Mouse (Mus musculus) frontal cortex, adult 2 months (tissue): ENCODE results near the gene Sbds. TPM values are rescaled to one million over a fixed set of nuclear protein-coding genes. Genes with fewer than 3 reads are reported as not detected.
"Not testable (repeated sequence)": the region's sequence is repeated elsewhere in the genome, so short reads cannot be mapped to it uniquely, and the experiment has no call there.

Experiments used
- DNase-seq, 2 experiments: peaks; one replicate each; pipeline ENCODE4 v3.0.0; 2022; ENCODE audit warnings: low spot score in 1 of 2; ENCODE audit errors: extremely low spot score in 1 of 2
- polyA plus RNA-seq: library from polyadenylated mRNA; depleted of rRNA; stranded (reverse); fragments of >200 nt; gene quantifications from 2 replicates; pipeline ENCODE4 v1.2.3, GENCODE M21; 2012

Gene Sbds
- polyA plus RNA-seq, 1 experiment = 93.8 TPM

DNA sequence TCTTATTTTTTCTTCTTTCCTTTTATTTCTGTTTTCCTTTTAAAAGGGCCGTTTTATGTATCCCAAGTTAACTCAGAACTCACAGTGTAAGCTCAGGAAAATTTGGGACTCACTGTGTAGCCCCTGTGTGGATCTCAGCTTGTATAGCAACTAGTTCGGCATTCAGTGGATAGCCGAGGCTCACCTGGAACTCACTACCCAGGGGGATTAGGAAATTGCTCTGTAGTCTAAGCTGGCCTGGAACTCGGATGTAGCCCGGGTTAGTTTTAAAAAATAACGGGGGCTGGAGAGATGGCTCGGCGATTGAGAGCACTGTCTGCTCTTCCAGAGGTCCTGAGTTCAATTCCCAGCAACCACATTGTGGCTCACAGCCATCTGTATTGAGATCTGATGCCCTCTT is 2.0 kb upstream of the Sbds start:
- DNase-seq = no peak

DNA sequence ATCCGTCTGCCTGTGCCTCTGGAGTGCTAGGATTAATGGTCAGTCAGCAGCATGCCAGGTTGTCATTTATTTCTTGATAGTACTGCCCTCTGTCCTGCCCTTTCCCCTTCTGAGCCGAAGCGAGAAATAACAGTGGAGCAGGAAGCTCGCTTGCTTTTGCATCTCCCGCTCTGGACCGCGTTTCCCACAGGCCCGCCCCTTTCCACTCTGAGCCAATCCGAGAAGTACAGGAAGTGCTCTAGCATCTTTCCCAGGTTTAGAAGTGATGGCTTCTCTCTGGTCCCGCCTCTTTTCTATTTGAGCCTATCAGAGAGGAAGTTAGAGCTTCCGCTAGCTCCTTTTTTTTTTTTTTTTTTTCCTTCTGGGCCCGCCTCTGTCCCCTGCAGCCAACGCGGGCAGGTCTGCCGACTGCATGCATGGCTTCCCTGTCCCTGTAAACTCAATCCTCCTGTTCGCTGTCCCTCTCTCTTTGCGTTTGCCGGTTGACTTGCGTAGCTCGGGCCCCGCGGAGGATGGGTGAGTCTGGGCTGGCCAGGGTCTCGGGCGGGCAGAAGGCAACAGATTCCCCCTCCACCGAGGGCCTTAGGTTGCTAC is 1.4 kb upstream of the Sbds start:
- peak; percentile 94 to 96 for DNase-seq

DNA sequence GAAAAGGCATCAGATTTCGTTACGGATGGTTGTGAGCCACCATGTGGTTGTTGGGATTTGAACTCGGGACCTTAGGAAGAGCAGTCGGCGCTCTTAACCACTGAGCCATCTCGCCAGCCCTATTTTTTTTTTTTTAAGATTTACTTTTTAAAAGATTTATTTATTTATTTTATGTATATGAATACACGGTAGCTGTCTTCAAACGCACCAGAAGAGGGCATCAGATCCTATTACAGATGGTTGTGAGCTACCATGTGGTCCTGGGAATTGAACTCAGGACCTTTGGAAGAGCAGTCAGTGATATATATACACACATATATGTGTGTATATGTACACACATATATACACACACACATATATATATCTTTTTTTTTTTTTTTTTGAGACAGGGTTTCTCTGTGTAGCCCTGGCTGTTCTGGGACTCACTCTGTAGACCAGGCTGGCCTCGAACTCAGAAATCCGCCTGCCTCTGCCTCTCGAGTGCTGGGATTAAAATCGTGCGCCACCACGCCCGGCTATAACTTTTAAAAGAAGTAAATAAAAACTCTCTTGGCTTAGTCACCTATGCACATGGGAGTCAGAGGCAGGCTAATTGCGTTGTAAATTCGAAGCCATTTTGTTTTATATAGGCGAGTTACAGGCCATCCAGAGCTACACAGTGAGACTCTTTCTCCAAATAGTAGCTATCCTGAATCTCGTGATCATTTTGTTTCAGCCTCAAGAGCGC is 632 bp upstream of the Sbds start:
- DNase-seq = not testable (repeated sequence)

DNA sequence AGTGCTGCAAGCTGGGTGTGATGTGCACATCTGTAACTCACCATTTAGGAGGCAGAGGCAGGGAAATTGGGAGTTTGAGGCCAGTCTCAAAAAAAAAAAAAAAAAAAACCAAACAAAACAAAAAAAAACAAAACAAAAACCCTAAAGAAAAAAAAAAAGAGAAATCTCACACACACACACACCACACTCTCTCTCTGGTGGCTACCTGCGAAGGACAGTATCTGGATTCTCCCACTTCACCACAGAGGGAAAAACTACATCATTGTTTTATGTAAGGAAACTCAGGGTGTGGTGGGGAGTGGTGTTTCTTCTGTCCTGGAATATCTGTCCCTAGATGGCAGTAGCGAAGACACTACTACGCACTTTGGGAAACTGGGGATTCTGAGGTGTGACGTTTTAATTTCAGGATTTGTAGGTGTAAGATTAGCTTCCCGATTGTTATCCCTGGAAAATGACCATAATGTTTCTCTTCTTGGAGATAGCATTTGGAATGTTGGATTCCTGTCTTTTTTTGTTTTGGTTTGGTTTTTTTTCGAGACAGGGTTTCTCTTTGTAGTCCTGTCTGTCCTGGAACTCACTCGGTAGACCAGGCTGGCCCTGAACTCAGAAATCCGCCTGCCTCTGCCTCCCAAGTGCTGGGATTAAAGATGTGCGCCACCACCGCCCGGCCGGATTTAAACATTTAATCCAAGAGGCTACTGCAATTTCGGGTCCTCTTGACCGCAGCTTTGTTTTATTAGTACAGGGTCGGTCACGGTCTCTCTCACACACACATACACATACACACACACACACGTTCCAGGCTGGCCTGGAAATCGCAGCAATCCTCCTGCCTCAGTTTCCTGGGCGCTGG is 940 bp downstream of the Sbds start:
- DNase-seq = peak; percentile 38 to 55

GRCm38 (mm10) chr5:130247823-130248222 is 7.5 kb downstream of the Sbds start:
- DNase-seq = no peak

- no peak for DNase-seq
These were observed 13.9 kb downstream of the Sbds start for GRCm38 (mm10) chr5:130241426-130241825.

GRCm38 (mm10) chr5:130239856-130240255 is 15.5 kb downstream of the Sbds start:
- DNase-seq = no peak

GRCm38 (mm10) chr5:130239236-130239635 is 16.1 kb downstream of the Sbds start:
- no peak for DNase-seq

DNA sequence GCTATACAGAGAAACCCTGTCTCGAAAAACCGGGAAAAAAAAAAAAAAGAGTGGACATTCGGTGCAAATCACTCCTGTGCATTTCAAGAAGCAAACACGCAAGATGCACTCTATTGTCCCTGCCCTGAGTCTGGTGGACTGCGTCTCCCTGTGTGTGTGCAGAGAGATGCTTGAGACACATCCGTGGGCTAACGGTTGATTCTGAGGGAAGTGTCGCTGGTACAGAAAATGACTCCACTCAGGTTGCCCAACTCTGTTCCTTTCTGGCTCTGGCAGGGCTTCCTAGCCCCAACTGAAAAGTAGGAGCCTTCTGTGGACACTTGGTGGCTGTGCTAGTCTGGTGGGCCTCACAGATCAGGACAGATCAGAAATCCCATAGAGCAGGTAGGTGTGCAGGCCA is 19.0 kb downstream of the Sbds start:
- DNase-seq = no peak

DNA sequence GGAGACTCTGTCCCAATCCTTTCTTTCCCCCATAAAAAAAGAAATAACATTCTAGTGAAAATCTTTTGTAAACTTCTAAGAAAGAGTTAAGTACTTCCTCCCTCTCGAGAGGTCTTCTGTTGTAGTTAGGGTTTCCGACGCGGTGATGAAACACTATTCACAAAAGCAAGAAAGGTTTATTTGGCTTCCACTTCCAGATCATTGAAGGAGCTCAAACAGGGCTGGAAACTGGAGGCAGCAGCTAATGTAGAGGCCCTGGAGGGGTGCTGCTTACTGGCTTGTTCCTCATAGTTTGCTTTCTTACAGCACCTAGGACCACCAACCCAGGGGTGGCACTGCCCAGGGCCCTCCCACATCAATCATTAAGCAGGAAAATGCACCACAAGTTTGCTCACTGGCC is 27.2 kb downstream of the Sbds start:
- DNase-seq = no peak

DNA sequence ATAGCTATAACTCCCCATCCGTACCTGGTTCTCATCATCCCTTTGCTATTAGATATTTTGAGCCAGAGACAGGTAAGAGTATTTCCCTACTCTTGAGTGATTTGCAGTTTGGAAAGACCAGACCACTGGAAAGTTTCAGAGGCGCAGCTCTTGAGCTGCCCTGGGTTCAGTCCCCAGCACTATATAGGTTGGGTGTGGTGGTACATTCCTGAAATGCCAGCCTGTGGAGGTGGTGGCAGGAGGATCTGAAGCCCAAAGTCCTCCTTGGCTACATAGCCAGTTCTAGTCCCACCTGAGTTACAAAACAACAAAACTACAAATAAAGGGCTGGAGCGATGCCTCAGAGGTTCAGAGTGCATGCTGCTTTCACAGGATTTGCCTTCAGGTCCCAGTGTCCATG is 28.5 kb downstream of the Sbds start:
- DNase-seq = no peak

- DNase-seq = peak; percentile 77 to 95
These were observed 33.0 kb downstream of the Sbds start for GRCm38 (mm10) chr5:130222146-130223004.

DNA sequence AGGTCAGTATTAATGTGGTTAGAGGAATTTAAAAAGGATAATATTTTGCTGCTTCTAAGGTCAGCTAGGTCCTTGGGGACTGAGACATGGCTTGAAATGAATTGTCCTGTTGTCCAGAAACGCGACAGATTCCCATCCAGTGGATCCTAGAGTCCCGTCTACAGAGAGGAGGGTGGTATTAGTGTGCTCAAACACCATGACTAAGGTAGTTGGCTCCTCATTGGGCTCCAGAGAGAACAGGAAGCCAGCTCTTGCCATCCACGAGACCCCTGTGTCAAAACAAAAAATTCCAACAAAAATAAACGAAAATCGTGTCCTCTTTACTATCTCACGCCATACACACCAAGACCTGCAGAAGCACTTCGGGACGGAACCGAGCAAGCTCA is 33.6 kb downstream of the Sbds start:
- no peak for DNase-seq

- no peak for DNase-seq
These were observed 34.0 kb downstream of the Sbds start for GRCm38 (mm10) chr5:130221316-130221715.

GRCm38 (mm10) chr5:130218336-130218735 is 37.0 kb downstream of the Sbds start:
- no peak for DNase-seq

- no peak for DNase-seq
These were observed 37.9 kb downstream of the Sbds start for GRCm38 (mm10) chr5:130217406-130217805.

GRCm38 (mm10) chr5:130216781-130217180 is 38.5 kb downstream of the Sbds start, which contains the start of gene Tmem248:
Gene Tmem248, plus strand, starts transcription at chr5:130217081.
- DNase-seq = no peak

DNA sequence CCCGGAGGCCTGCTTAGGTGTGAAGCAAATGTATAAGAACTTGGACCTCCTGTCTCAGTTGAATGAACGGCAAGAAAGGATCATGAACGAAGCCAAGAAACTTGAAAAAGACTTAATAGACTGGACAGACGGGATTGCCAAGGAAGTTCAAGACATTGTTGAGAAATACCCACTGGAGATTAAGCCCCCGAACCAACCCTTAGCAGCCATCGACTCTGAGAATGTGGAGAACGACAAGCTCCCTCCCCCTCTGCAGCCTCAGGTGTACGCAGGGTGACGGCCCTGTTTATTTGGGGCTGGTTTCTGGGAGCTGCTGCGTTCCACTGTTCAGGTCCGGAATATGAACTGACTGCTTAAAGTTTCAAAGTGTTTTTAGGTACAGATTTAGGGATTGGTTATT is 42.4 kb downstream of the Sbds start:
- DNase-seq = no peak

DNA sequence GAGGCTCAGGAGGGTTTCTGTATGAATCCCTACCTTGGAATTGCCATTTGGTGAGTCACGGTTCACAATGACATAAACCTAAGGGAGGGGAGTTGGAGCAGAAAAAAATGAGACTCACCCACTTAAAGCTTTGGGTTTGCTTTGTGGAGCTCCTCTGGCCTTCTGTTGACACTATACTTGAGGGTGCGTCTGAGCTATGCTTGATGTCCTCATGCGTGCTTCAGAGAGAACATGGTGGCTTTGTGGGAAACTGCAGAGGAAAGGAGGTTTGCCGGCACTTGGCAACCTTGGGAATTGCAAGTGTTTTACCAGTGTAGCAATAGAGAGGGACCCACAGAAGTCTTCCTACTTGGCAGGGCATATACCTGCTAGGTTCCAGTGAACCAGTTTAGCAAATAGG is 48.0 kb downstream of the Sbds start:
- DNase-seq = no peak

GRCm38 (mm10) chr5:130205441-130206023 is 49.8 kb downstream of the Sbds start:
- DNase-seq = no peak
